Mouse (Mus musculus) naive thymus-derived CD4-positive, alpha-beta T cell, adult 2 months (primary cell): ENCODE measurements around the gene Abcc2.
A peak's percentile ranks its signal among the peaks of the same experiment; 100 is the strongest.

ENCODE experiments used
- DNase-seq: peaks from one replicate; pipeline ENCODE4 v3.0.0-alpha.2; 2011; ENCODE audit warnings: low read depth

Abcc2 gene

GRCm38 (mm10) chr19:43852837-43853545 is 71.0 kb downstream of the Abcc2 start:
- DNase-seq: peak; percentile 15

DNA sequence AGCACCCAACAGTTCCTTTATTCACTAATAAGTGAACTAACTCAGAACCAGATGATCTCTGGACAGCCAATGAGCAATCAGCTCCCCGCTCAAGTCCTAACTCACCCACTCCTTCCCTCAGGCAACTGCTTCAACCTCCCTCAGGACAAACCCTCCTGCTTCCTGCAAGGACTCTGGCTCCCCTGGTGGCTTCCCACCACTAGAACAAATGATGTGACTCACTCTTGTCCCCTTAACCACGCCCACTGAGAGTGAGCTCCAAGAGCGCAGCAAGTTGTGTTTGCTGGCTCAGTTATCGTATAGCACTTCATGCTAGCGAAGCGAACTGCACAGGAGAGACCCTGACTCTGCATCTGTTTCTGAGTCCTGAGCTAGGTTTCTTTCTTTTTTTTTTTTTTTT is 75.4 kb downstream of the Abcc2 start:
- no peak for DNase-seq

- DNase-seq: no peak
These were observed 88.4 kb downstream of the Abcc2 start for GRCm38 (mm10) chr19:43870418-43870817.

DNA sequence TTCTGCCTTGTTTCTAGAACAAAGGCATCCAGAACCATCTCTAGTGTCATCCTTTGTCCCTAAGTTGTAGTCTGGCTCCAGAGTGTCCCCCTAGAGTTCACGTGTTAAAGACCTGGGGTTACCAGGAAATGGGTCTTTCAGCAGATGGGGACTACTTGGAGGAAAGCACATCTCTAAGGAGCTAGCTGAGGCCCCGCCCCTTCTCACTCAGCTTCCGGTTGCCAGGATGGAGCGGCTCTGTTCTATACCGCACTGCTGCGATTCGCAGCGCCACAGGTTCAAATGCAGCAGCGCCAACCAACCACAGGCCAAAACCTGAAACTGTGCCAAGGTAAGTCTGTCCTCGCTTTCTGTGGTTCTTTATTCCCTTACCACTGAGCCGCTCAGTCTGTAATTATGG is 92.4 kb downstream of the Abcc2 start:
- DNase-seq: no peak

DNA sequence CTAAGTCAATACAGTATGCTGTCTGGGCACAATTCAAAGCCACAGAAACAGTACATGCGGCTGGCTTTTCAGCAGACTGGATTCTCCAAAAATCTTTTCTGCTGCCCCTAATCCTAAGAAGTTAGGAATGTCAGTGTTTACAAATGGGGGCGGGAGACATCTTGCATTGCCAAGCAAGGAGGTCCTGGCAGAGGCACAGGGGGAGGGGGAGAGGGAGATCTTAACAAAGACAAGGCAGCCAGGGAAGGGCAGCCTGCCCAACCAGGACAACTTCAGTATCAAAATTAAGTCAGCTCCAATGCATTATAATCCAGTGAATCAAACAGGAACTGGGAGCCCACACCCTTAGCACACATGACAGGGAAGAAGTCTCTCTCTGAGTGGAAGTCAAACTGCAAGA is 94.0 kb downstream of the Abcc2 start:
- no peak for DNase-seq

- DNase-seq: no peak
These were observed 95.4 kb downstream of the Abcc2 start for GRCm38 (mm10) chr19:43877364-43877763.

- DNase-seq: no peak
These were observed 96.4 kb downstream of the Abcc2 start for GRCm38 (mm10) chr19:43878111-43879092.

DNA sequence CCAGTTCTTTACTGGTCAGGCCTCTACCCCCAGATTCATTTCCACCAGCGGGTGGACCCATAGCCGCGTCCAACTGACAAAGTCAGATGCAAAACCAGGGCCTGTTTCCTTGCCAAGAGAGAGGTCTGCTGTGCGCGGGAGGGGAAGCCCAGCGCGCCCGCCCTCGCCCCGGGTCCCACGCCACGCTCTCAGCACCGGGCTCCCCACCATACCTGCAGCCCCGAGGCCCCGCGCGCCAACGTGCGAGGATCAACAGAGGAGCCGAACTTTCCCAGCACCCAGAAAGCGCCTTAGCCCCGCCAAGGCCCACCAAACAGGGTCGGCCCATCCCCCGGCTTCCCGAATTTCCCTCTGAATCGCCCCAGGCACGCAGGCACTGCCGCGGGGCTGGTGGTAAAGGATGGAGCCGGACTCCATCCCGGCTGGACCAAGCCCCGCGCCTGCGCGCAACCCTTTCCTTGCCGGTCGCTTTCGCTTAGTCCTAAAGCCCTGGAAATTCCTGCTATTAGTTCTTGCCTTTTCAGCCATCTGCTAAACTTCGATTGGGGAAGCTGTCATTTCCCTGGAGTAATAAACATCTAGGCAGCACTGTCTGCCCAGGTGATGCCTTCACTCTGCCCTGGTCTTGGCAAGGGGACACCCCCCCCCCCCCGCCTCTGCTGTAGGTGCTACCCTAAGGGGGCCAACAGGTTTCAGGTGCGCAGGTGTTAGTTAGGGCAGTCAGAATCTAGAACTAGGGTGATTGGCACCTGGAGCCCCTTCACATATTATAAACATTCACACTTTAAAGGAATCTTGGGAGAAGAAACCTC is 97.6 kb downstream of the Abcc2 start:
- no peak for DNase-seq

DNA sequence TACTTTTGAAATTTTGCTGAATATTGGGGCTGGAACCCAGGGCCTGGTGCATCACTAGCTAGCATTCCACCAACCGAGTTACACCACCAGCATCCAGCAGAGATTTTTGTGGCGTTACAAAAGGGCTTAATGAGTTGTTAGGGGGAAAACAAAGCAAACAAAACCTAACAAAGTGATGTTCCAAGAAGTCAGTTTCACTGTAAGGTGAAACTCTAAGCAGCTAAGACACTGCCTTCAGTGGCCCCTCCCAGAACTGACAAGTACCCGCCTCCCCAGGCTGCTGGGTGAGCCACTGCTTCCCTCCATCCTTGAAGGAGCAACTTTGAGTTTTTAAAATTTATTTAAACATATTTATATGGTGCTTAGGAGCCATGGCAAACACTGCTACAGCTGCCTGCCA is 98.4 kb downstream of the Abcc2 start:
- no peak for DNase-seq

GRCm38 (mm10) chr19:43881615-43882014 is 99.6 kb downstream of the Abcc2 start:
- peak; percentile 16 for DNase-seq

DNA sequence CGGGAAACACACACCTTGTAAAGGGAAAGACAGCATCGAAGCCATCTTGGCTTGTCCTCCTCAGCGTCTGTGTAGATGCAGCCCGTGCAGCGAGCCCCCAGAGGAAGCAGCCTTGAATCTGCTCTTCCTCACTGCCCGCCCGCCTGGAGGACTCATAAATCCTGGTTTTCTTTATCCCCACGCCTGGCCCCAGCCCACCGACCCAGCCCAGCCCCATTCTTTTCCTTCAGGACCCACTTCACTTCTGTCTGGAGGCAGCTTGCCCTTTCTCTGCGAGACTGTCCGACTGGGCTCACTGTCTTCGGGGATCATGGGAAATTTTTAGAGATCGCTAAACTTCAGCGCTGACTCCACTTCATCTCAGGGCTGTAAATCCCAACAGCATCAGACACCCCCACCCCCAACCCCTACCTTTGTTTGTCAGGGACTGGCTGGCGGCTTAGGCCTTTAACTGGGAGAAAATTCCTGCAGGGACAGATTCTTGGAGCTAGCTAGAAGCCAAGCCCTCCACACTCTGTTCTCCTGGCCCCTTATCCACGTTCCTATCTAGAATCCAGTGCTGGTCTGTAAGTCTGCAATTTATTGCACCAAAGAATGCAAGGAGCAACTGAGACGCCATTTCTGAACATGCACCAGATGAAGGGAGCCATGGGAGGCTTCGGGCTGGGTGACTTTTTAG is 101.0 kb downstream of the Abcc2 start:
- DNase-seq: no peak

- no peak for DNase-seq
These were observed 102.9 kb downstream of the Abcc2 start for GRCm38 (mm10) chr19:43884668-43885498.

- no peak for DNase-seq
These were observed 104.5 kb downstream of the Abcc2 start for GRCm38 (mm10) chr19:43886371-43887099.

DNA sequence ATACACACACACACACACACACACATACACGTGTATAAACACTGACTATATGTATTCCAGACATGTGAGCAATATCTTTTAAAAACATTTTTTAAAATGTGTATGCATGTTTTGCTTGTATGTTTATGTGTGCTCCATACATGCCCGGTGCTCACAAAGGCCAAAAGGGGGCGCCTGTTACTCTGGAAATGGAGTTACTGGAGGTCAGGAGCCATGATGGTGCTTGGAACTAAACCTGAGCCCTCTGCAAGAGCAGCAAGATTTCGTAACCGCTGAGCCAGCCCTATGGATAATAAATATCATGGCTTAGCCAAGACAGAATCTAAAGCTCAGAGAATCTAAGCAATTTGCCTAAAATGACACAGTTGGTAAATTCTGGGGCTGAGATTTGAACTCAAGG is 105.2 kb downstream of the Abcc2 start:
- DNase-seq: no peak

DNA sequence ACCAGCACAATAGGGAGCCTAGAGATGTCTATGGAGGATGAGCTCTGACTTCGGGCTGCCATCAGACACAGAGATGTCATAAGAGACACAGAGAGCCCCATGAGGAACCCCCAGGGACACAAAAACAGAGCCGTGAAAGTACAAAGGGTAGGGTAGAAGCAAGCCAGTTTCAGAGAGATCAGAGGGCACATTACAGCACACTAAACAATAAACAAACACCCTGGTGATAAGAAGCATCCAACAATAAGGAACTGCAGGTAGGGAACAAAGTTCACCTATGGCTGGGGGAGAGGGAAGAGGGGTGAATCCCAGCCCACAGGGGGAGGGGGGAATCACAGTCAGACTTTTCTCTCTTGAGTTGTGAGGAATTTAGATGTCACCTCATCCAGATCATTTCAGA is 105.7 kb downstream of the Abcc2 start:
- no peak for DNase-seq
